Mouse (Mus musculus) WW6 (cell line): ENCODE measurements at regions not wholly inside any gene's neighbourhood (a gene's known extent, or its start where the extent isn't known, plus 50 kb on each side); places are given as distances from the start of the nearest gene placed in this dataset.
"Not testable (repeated sequence)": the region's sequence is repeated elsewhere in the genome, so short reads cannot be mapped to it uniquely, and the experiment has no call there.

ENCODE experiments used
- DNase-seq: peaks from one replicate; pipeline ENCODE4 v3.0.0-alpha.2; 2013; ENCODE audit warnings: low read depth, low spot score

DNA sequence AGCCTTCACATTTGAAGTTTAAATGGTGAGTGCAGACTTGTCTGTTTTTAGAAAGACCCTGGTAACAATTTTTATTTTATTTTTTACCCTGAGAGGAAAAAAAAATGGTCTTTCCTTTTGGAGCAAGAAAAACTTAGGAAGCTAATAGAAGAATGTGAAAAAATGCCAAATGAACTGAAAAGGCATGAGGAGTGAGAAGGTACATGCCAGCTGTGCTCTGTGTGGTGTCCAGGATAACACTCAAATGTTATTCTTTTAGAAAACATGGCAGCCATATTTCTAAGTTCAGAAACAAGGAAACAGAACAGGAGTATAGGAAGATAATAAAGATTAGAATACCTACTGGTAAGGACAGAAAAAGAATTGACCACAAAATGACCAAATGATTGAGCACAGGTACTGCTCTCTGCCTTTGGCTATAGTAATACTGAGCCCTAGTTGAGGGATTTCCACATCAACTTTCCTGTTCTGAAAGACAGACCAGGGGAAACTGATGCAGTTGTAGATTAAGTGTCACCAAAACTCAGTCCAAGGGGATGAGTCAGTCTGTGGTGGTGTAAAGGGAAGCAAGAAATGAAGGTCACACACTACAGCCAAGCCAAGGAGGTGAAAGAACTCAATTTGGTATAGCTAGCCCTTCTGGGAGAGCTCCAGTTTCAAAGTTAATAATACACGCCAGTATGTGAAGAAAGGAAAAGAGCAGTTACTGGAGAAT, 758.5 kb downstream of the Robo2 start:
- no peak for DNase-seq

DNA sequence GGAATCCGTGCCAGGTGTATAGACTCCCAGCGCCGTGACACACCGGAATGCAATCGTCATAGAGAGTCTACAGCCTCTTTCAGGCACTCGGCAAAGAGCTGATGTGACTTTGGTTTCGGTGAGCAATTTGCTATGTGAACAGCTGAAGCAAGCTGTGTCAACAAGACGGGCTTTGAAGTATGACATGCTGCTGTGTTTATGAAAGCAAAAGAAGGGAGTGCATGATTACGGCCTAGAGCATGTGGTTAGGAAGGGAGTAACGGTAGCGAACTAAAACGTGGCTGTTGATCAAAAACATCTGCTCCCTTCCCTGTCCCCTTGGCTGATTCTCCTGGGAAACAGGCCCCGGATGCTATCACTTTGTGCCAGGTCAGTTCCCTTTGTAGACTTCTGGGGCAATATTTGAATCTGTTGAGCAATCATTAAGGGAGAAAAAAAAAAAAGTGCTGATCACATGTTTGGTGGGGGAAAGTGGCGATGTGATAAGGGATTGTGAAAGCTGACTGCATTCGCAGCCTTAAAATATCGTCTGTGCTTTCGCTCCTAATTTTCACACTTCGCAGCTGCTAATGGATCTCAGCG, 764.3 kb downstream of the Robo2 start:
- no peak for DNase-seq

DNA sequence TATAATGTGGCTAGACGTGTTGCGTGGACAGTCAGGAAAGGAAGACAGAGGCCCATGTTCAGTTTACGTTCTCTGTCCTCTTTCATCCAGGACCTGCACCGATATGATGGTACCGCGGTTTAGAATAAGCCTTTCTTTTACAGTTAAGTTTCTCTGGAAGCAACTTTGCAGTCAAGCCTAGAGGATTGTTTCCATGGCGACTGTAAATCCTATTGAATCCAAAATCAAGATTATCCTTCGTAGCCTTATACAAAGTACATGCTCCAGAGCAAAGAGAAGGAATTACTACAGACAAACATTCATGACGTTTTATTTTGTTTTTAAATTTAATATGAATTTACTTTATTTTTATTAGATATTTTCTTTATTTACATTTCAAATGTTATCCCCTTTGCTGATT, 798.6 kb downstream of the Robo2 start:
- DNase-seq = no peak

DNA sequence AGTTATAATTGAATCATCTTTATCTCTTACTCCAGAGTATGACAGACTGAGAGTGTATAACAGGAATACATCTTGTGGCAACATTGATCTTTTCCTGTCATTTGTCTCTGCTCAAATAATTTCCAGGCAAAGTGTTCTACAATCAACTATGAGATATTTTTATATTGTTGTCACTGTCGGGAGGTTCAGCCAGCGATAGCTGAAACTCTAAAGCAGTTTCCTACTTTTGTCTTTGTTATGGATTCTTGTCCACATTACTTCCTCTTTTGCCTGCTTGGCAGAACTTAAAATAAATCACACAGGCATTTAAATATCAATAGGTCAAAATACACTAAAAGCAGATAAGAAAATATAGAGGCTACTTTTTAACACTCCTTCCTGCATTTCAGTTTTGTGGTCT, 820.2 kb downstream of the Robo2 start:
- no peak for DNase-seq

DNA sequence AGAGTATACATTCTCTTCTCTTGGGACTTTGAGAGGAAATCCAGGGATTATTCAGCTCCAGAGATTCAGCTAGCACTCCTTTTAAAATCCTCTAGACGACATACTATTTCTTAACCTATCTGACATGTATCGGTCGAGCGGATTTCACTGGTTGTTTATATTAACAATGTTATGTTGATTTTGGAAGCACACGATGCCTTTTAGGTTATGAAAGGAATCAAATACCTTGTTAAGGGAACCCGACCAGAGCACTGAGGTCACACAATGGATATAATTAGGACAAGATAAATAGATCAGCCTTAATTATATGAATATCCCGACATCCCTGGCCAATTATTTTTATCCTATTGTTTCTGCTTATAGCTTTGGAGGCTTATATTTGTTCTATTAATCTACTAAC, 850.4 kb downstream of the Robo2 start:
- DNase-seq = no peak

DNA sequence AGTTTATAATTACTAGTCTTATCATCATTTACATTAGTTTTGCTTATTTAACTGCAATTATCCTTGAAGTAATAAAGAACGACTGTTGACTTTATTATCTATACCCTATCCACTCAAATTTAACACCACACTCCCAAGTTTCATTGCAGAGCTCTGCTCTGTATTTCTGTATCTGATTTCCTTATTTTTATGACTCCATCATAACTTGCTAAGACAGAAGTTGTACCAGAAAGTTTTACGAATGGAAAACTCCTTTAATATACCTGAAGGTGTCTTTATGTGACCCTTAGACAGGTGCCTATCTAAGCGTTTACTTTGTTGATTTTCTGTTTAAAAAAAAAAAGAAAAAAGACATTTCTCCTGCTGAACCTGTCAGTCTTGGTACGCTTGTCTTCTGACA, 854.7 kb downstream of the Robo2 start:
- no peak for DNase-seq

DNA sequence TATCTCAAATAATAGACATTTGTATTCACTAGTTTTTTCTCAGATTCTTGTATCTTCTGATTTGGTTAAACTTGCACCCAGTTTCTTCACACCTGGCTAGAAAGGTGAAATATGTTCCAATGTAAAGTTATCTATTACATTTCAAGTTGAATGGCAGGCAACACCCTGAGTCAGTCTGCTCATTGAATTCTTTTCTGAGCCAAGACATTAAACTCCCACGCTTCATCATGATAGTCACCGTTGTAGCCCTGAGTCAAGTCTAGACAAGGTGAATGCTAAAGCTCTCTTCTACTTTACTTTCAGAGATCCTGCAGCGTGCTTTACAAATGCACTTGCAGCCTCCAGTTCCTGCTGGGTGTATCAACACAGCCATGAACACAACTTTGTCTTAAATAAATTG, 868.0 kb downstream of the Robo2 start:
- DNase-seq = no peak

DNA sequence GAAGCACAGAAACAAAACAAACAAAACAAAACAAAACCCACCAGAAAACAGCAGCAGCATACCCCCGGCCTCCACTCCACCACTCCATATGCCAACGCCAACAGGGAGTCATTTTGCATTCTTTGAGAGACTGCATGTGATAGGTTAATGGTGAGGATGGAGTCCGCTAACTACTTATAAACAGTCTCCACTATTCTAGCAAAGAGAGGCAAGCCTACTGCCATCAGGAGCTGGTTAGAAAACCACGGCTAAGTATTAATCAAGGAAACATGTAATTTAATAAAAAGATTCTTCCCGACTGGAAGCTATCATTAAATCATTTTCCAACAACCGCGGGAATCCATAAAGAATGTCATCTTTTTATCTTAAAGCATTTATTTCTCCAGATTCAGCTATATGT, 873.6 kb downstream of the Robo2 start:
- DNase-seq = no peak

DNA sequence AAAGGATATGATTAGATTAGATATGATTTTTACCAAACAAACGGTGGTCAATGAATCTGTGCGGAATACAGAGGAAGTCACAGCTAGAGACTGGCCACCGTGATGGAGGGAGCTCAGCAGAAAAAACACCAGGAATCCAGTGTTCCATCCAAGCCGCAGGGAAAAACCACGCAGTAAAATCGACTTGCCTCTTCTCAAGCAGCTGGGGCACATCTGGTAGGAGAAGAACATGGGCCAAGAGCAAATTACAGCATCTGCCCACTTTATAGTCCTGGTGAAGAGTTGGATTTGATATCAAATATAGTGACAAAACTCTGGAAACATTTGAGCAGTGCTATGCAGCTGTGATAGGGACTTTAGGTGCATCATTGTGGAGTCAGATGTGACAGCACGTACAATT, 874.1 kb downstream of the Robo2 start:
- no peak for DNase-seq

DNA sequence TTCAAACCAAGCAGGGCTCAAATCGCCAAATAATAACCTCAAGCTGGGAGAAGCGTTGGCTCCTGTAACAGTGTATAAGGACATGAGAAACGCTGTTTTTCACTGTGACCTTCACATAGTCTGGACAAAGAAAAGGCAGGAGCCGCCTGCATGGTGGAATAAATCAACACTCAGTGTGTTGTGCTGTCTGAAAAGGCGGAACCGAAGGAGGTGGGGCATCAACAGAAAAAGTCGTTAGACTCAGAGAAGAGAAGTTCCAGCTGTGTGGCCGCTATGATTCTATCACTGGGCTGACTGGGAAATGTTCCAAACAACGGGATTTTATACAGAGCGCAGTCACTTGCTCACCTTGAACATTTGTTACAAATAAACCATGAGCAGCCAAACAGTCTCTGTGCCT, 881.4 kb downstream of the Robo2 start:
- DNase-seq = no peak

DNA sequence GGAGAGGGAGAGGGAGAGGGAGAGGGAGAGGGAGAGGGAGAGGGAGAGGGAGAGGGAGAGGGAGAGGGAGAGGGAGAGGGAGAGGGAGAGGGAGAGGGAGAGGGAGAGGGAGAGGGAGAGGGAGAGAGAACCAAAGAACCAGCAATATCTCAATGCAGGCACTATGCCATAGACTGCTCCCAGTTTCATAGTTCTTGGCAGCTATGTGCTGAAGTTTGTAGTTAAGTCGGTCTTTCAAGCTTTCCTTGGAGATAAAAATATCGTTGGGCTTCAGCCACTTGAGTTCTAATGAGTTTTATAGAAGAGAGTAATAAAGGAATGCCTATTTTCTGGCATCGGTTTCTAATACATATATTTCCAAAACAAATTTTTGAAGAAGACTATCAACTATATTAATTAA, 888.7 kb downstream of the Robo2 start:
- DNase-seq = not testable (repeated sequence)

DNA sequence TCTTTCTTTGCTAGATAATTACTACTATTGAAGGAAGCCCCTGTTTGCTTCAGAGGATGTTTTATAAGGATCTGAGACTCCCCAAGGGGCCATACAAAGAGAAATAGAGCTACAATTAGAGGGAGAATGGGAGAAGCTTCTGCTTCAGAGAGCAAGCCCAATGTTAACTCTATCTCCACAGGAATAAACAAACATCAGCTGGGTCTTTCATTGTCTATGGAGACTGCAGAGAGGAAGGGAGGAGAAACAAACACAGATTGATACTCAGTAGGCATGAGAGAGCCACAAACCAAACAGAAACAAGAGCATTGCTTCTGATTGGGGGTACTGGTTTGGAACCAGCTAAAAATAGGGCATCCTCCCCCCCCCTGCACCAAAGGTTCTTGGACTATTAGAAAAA, 906.9 kb downstream of the Robo2 start:
- no peak for DNase-seq

DNA sequence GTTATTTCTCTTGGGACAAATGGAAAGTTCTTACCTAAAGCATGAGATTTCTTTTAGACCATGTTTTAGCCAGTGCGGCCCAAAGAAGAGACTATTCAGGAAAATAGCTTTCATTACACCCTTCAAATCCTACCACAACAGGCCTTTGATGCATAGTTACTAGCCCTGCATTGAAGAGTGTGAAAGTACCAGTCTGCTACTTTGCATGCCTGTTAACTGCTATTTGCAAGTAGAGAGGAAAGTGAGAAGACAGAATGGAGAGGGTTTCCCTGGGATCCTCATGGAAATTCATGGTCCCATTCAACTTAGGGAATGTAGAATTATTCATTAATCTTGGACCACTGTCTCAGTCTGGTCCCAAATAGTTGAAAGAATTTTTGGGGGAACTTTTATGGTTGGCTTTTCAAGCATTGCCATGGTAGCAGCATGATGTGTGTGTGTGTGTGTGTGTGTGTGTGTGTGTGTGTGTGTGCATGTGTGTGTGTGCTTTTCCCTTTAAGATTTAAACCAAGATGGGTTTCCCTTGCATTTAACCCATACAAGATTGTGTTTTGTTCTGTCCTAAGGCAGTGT, 912.9 kb downstream of the Robo2 start:
- DNase-seq = no peak

DNA sequence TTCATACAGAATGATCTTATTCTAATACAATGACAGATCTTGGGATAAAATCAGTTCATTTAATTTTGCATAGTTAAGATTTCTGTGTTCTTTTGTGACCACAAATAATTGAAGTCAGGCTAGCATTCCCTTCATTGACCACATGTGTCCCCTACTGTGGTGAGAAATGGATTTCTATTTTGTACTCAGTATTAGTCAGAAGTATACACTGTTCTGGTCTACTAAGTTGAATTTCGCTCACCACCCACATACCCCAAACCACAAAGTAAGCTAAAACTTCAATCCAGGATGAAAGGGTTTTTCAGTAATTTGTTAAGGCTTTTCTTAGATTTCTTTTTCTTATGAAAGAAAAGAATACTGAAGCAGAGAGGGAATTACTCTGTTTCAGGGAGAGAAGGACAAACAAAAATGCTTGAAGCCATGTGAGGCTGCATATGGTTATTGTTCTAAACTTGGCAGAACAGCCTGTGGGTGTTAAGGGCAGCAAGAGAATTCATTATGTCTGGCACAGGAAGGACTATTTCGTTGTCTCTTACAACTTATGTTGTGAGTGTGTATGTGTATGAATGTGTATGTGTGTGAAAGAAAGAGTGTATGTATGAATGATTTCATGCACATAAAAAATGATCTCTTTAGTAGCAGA, 928.3 kb downstream of the Robo2 start:
- no peak for DNase-seq

DNA sequence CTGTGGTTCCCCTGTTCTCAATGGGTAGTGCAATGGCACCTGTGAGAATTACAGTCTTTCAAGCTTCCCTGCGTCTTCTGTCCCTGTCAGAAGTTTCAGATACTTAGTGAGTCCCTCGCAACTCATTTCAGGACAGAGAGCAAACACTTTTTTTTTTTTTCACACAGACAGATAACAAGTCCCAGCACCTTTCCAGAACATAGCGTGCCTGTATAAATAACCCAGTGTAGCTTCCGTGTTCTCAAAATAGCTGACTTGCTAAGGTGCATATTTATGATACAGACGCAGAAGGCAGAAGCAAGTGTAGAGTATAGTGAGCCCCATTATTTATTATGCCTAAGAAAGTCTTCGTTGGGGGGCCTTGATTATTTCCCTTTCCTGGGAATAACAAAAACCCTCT, 929.4 kb downstream of the Robo2 start:
- no peak for DNase-seq

DNA sequence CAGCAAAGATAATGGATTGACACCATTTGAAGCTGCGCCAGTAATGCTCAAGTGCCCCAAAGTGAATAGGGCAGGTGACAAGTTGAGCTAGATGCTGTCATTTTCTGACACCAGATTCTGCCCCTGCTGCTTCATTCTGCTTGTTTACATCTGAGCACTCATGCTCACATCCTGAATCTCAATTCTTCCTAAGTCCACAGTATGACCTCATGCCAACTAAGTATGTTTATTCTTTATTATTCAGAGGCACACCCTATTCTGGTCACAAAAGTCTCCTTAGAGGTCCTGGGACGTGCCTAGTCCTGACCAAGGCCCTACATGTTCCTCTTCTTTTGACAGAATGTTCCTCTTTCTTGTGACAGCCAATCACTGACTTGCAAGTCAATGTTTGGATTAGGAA, 938.1 kb downstream of the Robo2 start:
- no peak for DNase-seq

DNA sequence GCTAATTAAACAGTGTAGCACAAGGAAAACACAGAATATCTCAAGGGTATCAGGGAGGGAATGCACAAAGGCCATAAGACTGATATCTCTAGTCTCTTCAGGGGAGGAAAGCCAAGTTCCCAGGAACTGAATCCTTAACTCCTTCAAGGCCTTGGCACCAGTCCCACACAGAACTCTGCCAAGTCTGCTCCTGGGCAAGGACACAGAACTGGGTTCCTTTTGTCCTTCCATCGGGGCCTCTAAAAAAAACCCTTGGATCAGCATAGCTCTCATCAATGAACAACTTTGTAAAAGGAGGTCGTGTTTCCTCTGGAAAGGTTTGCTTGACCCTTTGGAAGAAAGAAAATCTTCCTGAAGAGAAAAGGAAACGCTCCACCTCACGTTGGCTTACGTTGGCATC, 940.1 kb downstream of the Robo2 start:
- no peak for DNase-seq

DNA sequence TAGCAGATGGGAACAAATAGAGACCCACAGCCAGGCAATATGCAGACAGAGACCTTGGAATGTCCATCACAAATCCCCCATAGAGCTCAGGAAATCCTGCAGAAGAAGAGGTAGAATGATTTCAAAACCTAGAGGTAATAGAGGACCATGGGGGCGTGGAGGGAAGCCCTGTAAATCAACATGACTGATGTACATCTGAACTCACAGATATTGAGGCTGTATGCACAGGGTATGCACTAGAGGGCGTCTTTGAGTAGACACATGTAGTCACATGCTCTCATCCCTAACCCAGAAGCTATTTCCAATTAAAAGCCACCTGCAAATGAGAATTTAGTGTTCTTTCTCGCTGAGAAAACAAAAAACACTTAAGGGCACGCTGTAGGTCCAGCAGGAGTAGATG, 941.1 kb downstream of the Robo2 start:
- no peak for DNase-seq

DNA sequence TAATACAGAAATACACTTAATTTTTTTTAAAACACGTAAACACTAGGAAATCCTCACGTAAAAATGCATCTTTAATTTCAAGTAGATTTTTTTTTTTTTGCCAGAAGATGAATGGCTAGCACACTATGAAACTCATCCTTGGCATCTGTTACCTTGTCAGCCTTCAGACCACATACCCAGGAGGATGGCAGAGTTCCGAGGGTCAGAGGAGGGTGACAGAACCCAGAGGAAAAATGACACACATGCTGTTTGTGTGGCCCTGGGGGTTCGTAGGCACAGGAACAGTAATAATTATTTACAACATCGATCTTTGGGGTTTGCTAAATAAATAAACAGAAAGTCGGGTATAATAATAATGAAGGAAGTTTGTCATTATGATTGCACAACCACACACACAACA, 945.3 kb downstream of the Robo2 start:
- no peak for DNase-seq

DNA sequence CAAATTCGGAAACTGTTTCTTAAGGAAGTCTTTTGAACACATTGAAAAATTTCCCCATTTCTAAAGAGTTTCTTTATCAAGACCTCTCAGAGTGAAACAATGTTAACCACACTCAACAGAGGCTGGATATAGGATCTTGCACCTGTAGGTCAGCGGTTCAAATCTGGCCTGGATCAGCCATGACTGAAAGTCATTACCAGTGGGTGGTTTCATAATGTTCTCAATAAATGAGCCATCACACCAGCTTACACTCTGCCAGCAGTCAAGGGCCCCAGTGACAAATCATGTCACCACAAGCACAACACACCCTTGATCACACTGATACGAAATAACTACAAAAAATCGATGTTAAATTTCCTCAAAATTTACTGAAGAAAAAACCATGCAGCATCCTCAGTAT, 949.1 kb downstream of the Robo2 start:
- DNase-seq = no peak

DNA sequence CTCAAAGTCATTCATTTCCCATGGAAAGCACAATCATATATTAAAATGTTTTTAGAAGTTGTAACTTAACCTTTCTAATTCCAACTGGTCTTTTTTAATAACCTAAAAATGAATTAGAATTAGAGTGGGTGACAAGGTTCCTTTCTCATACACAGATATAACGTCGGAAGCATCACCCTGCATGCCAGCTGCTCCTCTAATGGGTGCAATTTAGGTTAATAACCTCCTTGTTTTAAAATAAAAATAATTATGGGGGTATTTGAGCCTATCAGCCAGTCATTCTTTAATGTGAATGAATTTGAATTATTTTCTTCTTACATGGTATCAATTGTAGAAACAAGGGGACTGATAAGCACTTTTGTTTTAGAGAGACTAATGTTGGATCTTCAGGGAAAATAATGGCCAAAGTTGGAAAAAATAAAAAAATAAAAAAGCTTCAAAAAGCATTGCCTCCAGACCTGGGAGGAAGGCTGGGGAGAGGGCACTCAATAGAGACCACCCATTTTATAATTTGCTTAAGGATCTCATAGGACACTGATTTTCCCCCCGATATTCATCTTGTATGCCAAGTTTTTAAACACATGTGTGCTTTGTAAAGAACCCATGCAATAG, 960.9 kb downstream of the Robo2 start:
- DNase-seq = no peak

DNA sequence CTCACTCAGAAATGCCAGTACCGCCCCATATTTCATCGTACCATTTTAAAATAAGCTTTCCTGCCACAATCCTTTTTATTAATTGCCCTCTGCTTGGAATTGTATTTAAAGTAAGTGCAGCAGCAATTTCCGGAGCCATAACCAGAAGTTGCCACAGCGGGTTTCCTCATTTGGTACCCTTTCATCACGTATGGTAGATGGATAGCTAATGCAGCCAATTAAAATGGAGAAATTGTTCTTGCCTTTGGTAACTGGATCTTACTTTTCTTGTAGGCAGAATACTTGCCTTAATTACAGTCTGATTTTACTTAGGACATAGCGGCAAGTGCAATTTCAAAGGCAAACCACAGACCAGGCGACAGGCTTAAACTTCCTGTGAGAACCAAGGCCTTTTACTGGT, 961.8 kb downstream of the Robo2 start:
- no peak for DNase-seq

DNA sequence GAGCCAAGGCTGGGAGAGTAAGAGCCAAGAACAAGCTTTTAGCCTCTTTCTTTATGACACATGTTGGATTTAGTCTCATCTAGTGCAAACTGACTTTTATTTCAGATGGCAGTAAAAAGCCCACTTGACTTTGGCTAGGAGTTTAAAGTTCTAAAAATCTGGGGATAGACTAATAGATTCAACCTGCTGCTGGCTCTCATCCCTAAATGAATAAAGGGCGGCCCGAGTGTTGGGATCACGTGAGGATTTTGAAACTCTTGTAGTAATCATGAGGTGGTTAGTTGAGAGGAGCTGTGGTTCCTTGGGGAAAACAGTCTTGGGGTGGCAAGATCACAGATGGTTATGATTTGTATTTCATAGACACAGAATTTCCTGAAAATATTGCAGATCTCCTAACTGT, 975.9 kb downstream of the Robo2 start:
- DNase-seq = no peak
